Mouse (Mus musculus): ENCODE measurements around the gene Rabl2. TPM values are rescaled to one million over a fixed set of nuclear protein-coding genes. Genes with fewer than 3 reads are reported as not detected.
A peak's percentile ranks its signal among the peaks of the same experiment; 100 is the strongest.

Rabl2 gene
- polyA plus RNA-seq (2012; rRNA removed) = 91.2 and 108 TPM in 2 replicates

DNA sequence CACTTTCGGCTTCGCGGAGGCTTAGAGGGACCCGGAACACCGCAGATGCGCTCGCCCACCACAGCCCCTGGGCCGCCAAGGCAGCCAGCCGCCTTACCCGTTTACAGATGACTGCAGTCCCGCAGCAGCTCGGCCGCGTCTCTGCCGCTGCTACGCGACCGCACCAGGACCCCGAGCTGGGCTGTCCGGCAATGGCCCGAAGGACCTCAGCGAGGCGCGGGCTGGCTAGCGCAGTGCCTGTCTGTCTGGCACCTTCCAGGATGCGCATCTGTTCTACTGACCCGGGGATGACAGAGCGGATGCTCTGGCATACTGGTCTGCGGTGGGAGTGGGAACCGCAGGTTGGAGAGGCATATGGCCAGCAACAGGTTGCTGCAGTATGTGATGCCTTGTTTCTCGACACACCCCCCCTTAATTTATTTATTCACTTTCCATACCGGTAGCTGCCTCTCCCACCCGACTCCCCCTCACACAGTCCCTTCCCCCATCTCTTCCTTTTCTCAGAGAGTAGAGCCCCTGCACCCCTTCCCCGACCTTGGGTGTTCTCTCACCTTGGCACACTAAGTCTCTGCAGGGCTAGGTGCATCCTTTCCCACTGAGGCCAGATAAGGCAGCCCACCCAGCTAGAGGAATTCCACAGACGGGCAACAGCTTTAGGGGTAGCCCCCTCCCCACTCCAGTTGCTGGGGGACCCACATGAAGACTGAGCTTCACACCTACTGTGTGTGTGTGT is at the start of gene Rabl2:
Gene Rabl2, minus strand, starts transcription at position 201 of the 733 bp plus-strand sequence.
- peak within 1 kb of the TSS; percentile 55 for H3K27ac ChIP-seq (ENCODE audit: control insufficient read depth, insufficient read depth, low read depth, low read length)
- no peaks in the 10 kb centered on the region for H3K27me3 ChIP-seq (ENCODE audit: control insufficient read depth, insufficient read depth, low read length)

DNA sequence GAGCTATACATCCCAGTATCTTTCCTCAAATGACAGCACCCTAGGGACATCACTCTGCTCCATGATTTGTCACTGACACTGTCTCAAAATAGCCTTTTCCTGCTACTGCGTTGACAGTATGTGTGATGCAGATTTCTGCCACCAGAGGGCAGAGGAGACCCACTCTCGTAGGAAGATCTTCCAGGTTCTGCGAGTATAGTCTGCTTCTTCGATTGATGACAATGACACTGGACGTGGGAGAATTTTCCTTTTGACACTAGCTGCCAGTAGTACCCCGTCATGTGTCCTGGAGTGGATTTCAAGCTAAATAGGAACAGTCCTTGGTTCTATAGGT is 31.9 kb upstream of the Rabl2 start:
- Histone ChIP-seq H3K27me3 (ENCODE audit: control insufficient read depth, insufficient read depth, low read length) (no peaks in the 10 kb centered on the region), H3K4me1 (ENCODE audit: control insufficient read depth, insufficient read depth, low read length) (no peaks in the 10 kb centered on the region; the same call in 1 of the 2 replicates), H3K36me3 (ENCODE audit: control insufficient read depth, insufficient read depth, low read length) (no peaks in the 10 kb centered on the region), H3K4me3 (ENCODE audit: control insufficient read depth, low read depth, low read length) (no peak overlapping the region), H3K27ac (ENCODE audit: control insufficient read depth, insufficient read depth, low read depth, low read length) (no peak overlapping the region)
- TF ChIP-seq CTCF (IDR thresholded peaks at IDR 0.05; ENCODE audit: control insufficient read depth, insufficient read depth, insufficient replicate concordance, low read depth, low read length) (peak; percentile 37; the same call in 1 of the 2 replicates), POLR2A (IDR thresholded peaks at IDR 0.05; ENCODE audit: control insufficient read depth, low read depth, low read length) (no peak)

More for the DNA sequence above, at the start of gene Rabl2:
- no peaks in the 10 kb centered on the region; the same call in none of the 2 replicates for H3K36me3 ChIP-seq (ENCODE audit: control insufficient read depth, insufficient read depth, low read length)
- peak within 1 kb of the TSS; percentile 95 for H3K4me3 ChIP-seq (ENCODE audit: control insufficient read depth, low read depth, low read length)
- H3K4me1 ChIP-seq (ENCODE audit: control insufficient read depth, insufficient read depth, low read length) = peaks cover 6% of the 10 kb centered on the region
- TF ChIP-seq POLR2A (IDR thresholded peaks at IDR 0.05; ENCODE audit: control insufficient read depth, low read depth, low read length) (peak; percentile 91), CTCF (IDR thresholded peaks at IDR 0.05; ENCODE audit: control insufficient read depth, insufficient read depth, insufficient replicate concordance, low read depth, low read length) (0 out of 2 replicates have a peak, but pooled peaks have one; percentile 6)

DNA sequence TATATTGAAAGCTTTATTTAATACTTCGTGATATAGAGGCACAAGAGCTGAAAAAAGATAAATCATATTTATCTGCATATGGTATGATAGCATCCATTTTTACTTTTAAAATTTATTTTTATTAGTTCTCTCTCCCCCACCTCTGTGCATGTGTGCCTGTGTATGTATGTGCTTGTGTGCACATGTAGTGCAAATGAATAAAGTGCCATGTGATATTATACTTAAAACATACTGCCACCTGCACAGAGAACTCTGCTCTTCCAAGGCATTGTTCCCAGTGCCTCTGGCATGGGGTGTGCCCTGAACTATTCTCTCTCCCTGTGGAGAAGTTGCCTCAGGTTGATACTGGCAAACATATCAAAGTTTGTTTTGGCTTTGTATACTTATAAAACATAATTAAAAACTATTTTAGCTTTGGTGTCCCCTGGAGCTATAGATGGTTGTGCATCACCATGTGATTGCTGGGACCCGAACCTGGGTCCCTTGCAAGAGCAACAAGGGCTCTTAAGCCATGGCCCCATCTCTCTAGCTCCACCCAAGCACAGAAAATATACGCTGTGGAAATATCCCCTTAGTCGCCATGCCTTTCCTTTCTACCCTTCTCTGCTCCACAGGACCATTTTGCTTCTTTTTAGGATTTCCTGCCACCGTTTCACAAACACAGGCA is 31.4 kb upstream of the Rabl2 start:
- TF ChIP-seq POLR2A (IDR thresholded peaks at IDR 0.05; ENCODE audit: control insufficient read depth, low read depth, low read length) = no peak
- no peak for TF ChIP-seq CTCF (IDR thresholded peaks at IDR 0.05; ENCODE audit: control insufficient read depth, insufficient read depth, insufficient replicate concordance, low read depth, low read length)
- no peaks in the 10 kb centered on the region for H3K36me3 ChIP-seq (ENCODE audit: control insufficient read depth, insufficient read depth, low read length)
- H3K27me3 ChIP-seq (ENCODE audit: control insufficient read depth, insufficient read depth, low read length) = no peaks in the 10 kb centered on the region
- no peaks in the 10 kb centered on the region; the same call in 1 of the 2 replicates for H3K4me1 ChIP-seq (ENCODE audit: control insufficient read depth, insufficient read depth, low read length)
- H3K4me3 ChIP-seq (ENCODE audit: control insufficient read depth, low read depth, low read length) = no peak overlapping the region
- no peak overlapping the region for H3K27ac ChIP-seq (ENCODE audit: control insufficient read depth, insufficient read depth, low read depth, low read length)

DNA sequence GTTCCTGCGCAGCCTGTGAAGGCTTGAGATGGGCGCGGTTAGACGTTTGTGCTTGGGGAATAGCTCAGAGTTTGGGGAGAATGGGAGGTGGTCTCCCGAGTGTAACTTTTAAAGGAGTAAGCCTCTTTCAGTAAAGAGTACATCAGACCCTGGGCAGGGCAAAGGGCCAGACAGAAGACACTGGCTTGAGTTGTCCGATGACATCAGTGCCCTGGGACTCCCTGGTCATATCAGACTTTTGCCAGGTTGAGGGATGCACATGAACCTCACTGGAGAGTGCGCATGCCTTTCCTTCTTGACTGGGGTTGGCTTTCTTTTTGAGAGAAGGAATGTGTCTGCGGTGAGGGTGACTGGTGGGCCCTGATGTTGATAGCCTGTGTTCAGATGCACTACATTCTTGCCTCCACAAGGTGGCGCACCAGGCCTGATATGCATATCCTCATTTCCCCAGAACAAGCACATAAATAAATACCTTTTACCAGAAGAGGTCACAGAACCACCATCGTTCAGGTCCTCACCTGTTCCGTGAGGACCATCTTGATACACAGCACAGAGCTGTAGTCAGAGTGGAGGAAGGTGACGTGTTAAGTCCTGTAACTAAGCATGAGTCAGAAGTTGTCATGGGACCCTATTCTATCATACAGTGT is 30.7 kb upstream of the Rabl2 start:
- Histone ChIP-seq H3K36me3 (ENCODE audit: control insufficient read depth, insufficient read depth, low read length) (no peaks in the 10 kb centered on the region), H3K27me3 (ENCODE audit: control insufficient read depth, insufficient read depth, low read length) (no peaks in the 10 kb centered on the region), H3K27ac (ENCODE audit: control insufficient read depth, insufficient read depth, low read depth, low read length) (no peak overlapping the region), H3K4me1 (ENCODE audit: control insufficient read depth, insufficient read depth, low read length) (no peaks in the 10 kb centered on the region; the same call in 1 of the 2 replicates), H3K4me3 (ENCODE audit: control insufficient read depth, low read depth, low read length) (no peak overlapping the region)
- TF ChIP-seq POLR2A (IDR thresholded peaks at IDR 0.05; ENCODE audit: control insufficient read depth, low read depth, low read length) (no peak), CTCF (IDR thresholded peaks at IDR 0.05; ENCODE audit: control insufficient read depth, insufficient read depth, insufficient replicate concordance, low read depth, low read length) (peak; percentile 74; the same call in 1 of the 2 replicates)

- peaks cover 2% of the 10 kb centered on the region for H3K4me1 ChIP-seq (ENCODE audit: control insufficient read depth, insufficient read depth, low read length)
Measured at GRCm38 (mm10) chr15:89607888-89608287, 16.2 kb upstream of the Rabl2 start.

DNA sequence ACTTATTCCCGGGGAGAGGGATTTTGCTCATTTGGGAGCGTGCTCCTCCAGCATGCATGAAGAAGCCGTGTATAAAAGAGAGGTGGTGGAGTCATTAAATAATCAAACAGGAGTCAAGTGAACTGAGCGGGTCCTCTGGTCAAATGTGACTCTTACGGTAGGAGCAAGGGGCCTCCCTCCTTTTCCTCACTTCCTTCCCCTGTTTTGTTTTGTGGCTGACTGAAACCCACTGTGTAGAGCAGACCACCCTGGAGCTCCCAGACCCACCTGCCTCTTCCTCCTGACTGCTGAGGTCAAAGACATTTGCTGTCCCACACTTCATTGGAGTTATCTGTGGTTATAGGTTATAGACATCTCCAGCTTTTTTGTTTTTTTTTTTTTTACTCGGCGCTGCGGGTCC is 15.8 kb upstream of the Rabl2 start:
- Histone ChIP-seq H3K4me1 (ENCODE audit: control insufficient read depth, insufficient read depth, low read length) (peaks cover 2% of the 10 kb centered on the region), H3K27ac (ENCODE audit: control insufficient read depth, insufficient read depth, low read depth, low read length) (no peak overlapping the region), H3K36me3 (ENCODE audit: control insufficient read depth, insufficient read depth, low read length) (no peaks in the 10 kb centered on the region), H3K4me3 (ENCODE audit: control insufficient read depth, low read depth, low read length) (no peak overlapping the region), H3K27me3 (ENCODE audit: control insufficient read depth, insufficient read depth, low read length) (no peaks in the 10 kb centered on the region)
- TF ChIP-seq CTCF (IDR thresholded peaks at IDR 0.05; ENCODE audit: control insufficient read depth, insufficient read depth, insufficient replicate concordance, low read depth, low read length) (no peak), POLR2A (IDR thresholded peaks at IDR 0.05; ENCODE audit: control insufficient read depth, low read depth, low read length) (no peak)

More at GRCm38 (mm10) chr15:89607888-89608287, 16.2 kb upstream of the Rabl2 start:
- no peak for TF ChIP-seq CTCF (IDR thresholded peaks at IDR 0.05; ENCODE audit: control insufficient read depth, insufficient read depth, insufficient replicate concordance, low read depth, low read length)
- TF ChIP-seq POLR2A (IDR thresholded peaks at IDR 0.05; ENCODE audit: control insufficient read depth, low read depth, low read length) = no peak
- Histone ChIP-seq H3K27ac (ENCODE audit: control insufficient read depth, insufficient read depth, low read depth, low read length) (no peak overlapping the region), H3K36me3 (ENCODE audit: control insufficient read depth, insufficient read depth, low read length) (no peaks in the 10 kb centered on the region), H3K4me3 (ENCODE audit: control insufficient read depth, low read depth, low read length) (no peak overlapping the region), H3K27me3 (ENCODE audit: control insufficient read depth, insufficient read depth, low read length) (no peaks in the 10 kb centered on the region)
